Comparison of ENCODE assay signal across 9 mouse cellular contexts in genomic region chr16:17647156-17647555, GRCm38 (mm10). TPM values are rescaled to one million over a fixed set of nuclear protein-coding genes. Genes with fewer than 3 reads are reported as not detected.
DNase-seq lines count a peak whose midpoint lies in the region; ATAC-seq lines count a peak whose summit lies in the region.
"Had no signal": no experiment of that assay in that cellular context is flagged by ENCODE, and none has a peak within 500 bp of the region (broad histone marks: within the 10 kb centered on the region; RNA-seq: fewer than 3 reads in every experiment).

No protein-coding gene starts in this region.

- H3K27ac ChIP-seq in kidney, embryonic 16.5 days (ENCODE audit: low read length), result no peak overlapping the region
- no peak overlapping the region for H3K27ac ChIP-seq in embryonic facial prominence, embryonic 11.5 days (replicated peaks; ENCODE audit: low read depth, low read length)
- no peak overlapping the region for H3K27ac ChIP-seq in hindbrain, embryonic 16.5 days (ENCODE audit: low read depth, low read length)
- H3K27ac ChIP-seq in midbrain, embryonic 15.5 days, result no peak overlapping the region

- peak overlapping the region; percentile 73 for H3K9ac ChIP-seq in kidney, embryonic 16.5 days (replicated peaks; ENCODE audit: low read length)
- H3K9ac ChIP-seq in embryonic facial prominence, embryonic 11.5 days (replicated peaks; ENCODE audit: low read length), result no peak overlapping the region; the same call in 1 of the 2 replicates
- peak overlapping the region; percentile 82 for H3K9ac ChIP-seq in hindbrain, embryonic 16.5 days (ENCODE audit: low read depth, low read length)
- H3K9ac ChIP-seq in midbrain, embryonic 15.5 days, result no peak overlapping the region

- DNase-seq in kidney, adult 11 months, result no peak
- no peak for DNase-seq in embryonic facial prominence, embryonic 11.5 days (ENCODE audit: low spot score)
- DNase-seq in Muller cell, postnatal 12 days (ENCODE audit: inconsistent ontology term), result no peak
- no peak for DNase-seq in kidney, postnatal 10 days
- DNase-seq in frontal cortex, postnatal 14 days (ENCODE audit: low spot score in 2 of 2), result no peak
- DNase-seq: retina, postnatal 1 day had no signal

- H3K9me3 ChIP-seq in kidney, embryonic 16.5 days (ENCODE audit: low read length), result no peaks in the 10 kb centered on the region
- no peaks in the 10 kb centered on the region for H3K9me3 ChIP-seq in embryonic facial prominence, embryonic 11.5 days (replicated peaks; ENCODE audit: control insufficient read depth, low read length)
- H3K9me3 ChIP-seq in hindbrain, embryonic 16.5 days (ENCODE audit: control insufficient read depth, low read length), result no peaks in the 10 kb centered on the region
- no peaks in the 10 kb centered on the region for H3K9me3 ChIP-seq in midbrain, embryonic 15.5 days

- H3K36me3 ChIP-seq in kidney, embryonic 16.5 days (ENCODE audit: insufficient read depth, low read length), result peaks cover 12% of the 10 kb centered on the region
- peaks cover 8% of the 10 kb centered on the region for H3K36me3 ChIP-seq in embryonic facial prominence, embryonic 11.5 days (replicated peaks; ENCODE audit: control insufficient read depth, insufficient read depth, low read depth, low read length)
- peaks cover 17% of the 10 kb centered on the region for H3K36me3 ChIP-seq in hindbrain, embryonic 16.5 days (ENCODE audit: control insufficient read depth, insufficient read depth, low read length)
- peaks cover 17% of the 10 kb centered on the region; the same call in 1 of the 2 replicates for H3K36me3 ChIP-seq in midbrain, embryonic 15.5 days (replicated peaks)

- 0 out of 2 replicates have a peak, but pooled peaks have one; percentile 17 for ATAC-seq in kidney, embryonic 16.5 days (ENCODE audit: low FRiP score, low TSS enrichment)
- ATAC-seq in embryonic facial prominence, embryonic 11.5 days (replicated peaks; ENCODE audit: insufficient number of reproducible peaks, low FRiP score, low TSS enrichment, low read depth), result peak; percentile 21; the same call in 1 of the 2 replicates
- ATAC-seq in hindbrain, embryonic 16.5 days, result 0 out of 2 replicates have a peak, but pooled peaks have one; percentile 0
- ATAC-seq in midbrain, embryonic 15.5 days (replicated peaks), result peak; percentile 5; the same call in 1 of the 2 replicates

- peak overlapping the region; percentile 65; the same call in 1 of the 2 replicates for H3K4me3 ChIP-seq in kidney, embryonic 16.5 days (ENCODE audit: low read length)
- H3K4me3 ChIP-seq in embryonic facial prominence, embryonic 11.5 days (ENCODE audit: low read depth, low read length), result peak overlapping the region; percentile 58; the same call in 1 of the 2 replicates
- peak overlapping the region; percentile 68 for H3K4me3 ChIP-seq in hindbrain, embryonic 16.5 days (ENCODE audit: low read length)
- peak overlapping the region; percentile 80 for H3K4me3 ChIP-seq in midbrain, embryonic 15.5 days

- peak overlapping the region; percentile 91 for H3K4me2 ChIP-seq in kidney, embryonic 16.5 days (replicated peaks; ENCODE audit: low read depth, low read length)
- peak overlapping the region; percentile 91; the same call in 1 of the 2 replicates for H3K4me2 ChIP-seq in embryonic facial prominence, embryonic 11.5 days (ENCODE audit: low read depth, low read length)
- H3K4me2 ChIP-seq in hindbrain, embryonic 16.5 days (ENCODE audit: low read length), result peak overlapping the region; percentile 91
- peak overlapping the region; percentile 83 for H3K4me2 ChIP-seq in midbrain, embryonic 15.5 days

- H3K27me3 ChIP-seq in kidney, embryonic 16.5 days (ENCODE audit: insufficient read depth, low read length), result no peaks in the 10 kb centered on the region
- no peaks in the 10 kb centered on the region for H3K27me3 ChIP-seq in embryonic facial prominence, embryonic 11.5 days (ENCODE audit: control insufficient read depth, insufficient read depth, low read length)
- H3K27me3 ChIP-seq in hindbrain, embryonic 16.5 days (replicated peaks; ENCODE audit: control insufficient read depth, insufficient read depth, low read length), result no peaks in the 10 kb centered on the region
- no peaks in the 10 kb centered on the region for H3K27me3 ChIP-seq in midbrain, embryonic 15.5 days (replicated peaks)

- peaks cover 13% of the 10 kb centered on the region for H3K4me1 ChIP-seq in kidney, embryonic 16.5 days (ENCODE audit: insufficient read depth, low read length)
- no peaks in the 10 kb centered on the region; the same call in 1 of the 2 replicates for H3K4me1 ChIP-seq in embryonic facial prominence, embryonic 11.5 days (ENCODE audit: control insufficient read depth, insufficient read depth, low read length)
- H3K4me1 ChIP-seq in hindbrain, embryonic 16.5 days (ENCODE audit: control insufficient read depth, insufficient read depth, low read depth, low read length), result peaks cover 11% of the 10 kb centered on the region
- peaks cover 15% of the 10 kb centered on the region for H3K4me1 ChIP-seq in midbrain, embryonic 15.5 days

- 8% methylated on average over 1 of the region's 1 CpGs for WGBS in kidney, embryonic 16.5 days
- WGBS in embryonic facial prominence, embryonic 11.5 days, result 30% methylated on average over 1 of the region's 1 CpGs
- WGBS in hindbrain, embryonic 16.5 days, result 16% methylated on average over 1 of the region's 1 CpGs
- 14% methylated on average over 1 of the region's 1 CpGs for WGBS in midbrain, embryonic 15.5 days

RNA-seq across cellular contexts. Expression of gene Ccdc74a, which starts 0.9 kb away (rescaled TPM):
- polyA plus RNA-seq in kidney, embryonic 16.5 days (2015; fragmentation: Nextera tagmentation; extraction: Ambion mirVana), result 6.0 and 7.7 TPM in 2 replicates
- 5.0 and 5.6 TPM in 2 replicates for polyA plus RNA-seq in embryonic facial prominence, embryonic 11.5 days (2014; fragmentation: Nextera tagmentation; extraction: Ambion mirVana)
- 16.6 and 18.0 TPM in 2 replicates for polyA plus RNA-seq in hindbrain, embryonic 16.5 days (2015; fragmentation: Nextera tagmentation; extraction: Ambion mirVana)
- polyA plus RNA-seq in midbrain, embryonic 15.5 days (2015; fragmentation: Nextera tagmentation; extraction: Ambion mirVana), result 11.2 and 11.5 TPM in 2 replicates

RNA-seq across cellular contexts. Expression of gene Smpd4, which starts 28.0 kb away (rescaled TPM):
- polyA plus RNA-seq in kidney, embryonic 16.5 days (2015; fragmentation: Nextera tagmentation; extraction: Ambion mirVana), result 38.8 and 44.2 TPM in 2 replicates
- polyA plus RNA-seq in embryonic facial prominence, embryonic 11.5 days (2014; fragmentation: Nextera tagmentation; extraction: Ambion mirVana), result 57.0 and 58.5 TPM in 2 replicates
- polyA plus RNA-seq in hindbrain, embryonic 16.5 days (2015; fragmentation: Nextera tagmentation; extraction: Ambion mirVana), result 23.6 and 30.4 TPM in 2 replicates
- polyA plus RNA-seq in midbrain, embryonic 15.5 days (2015; fragmentation: Nextera tagmentation; extraction: Ambion mirVana), result 30.1 and 34.7 TPM in 2 replicates

Comparison
In these comparisons a context has a peak if more than half of its experiments do, and no peak if none do; other contexts are left out.
1. H3K9ac ChIP-seq: peak in kidney, embryonic 16.5 days (single experiment) and hindbrain, embryonic 16.5 days (single experiment); none in embryonic facial prominence, embryonic 11.5 days (single experiment) and midbrain, embryonic 15.5 days (single experiment).
2. Peak in every context shown above with its lines, with median percentiles within 50 percentile points of each other: ATAC-seq, H3K4me2 ChIP-seq and H3K4me3 ChIP-seq.